Mouse (Mus musculus) kidney, postnatal 14 days (tissue): ENCODE measurements around the gene Vmn1r202.
"Not testable (repeated sequence)": the region's sequence is repeated elsewhere in the genome, so short reads cannot be mapped to it uniquely, and the experiment has no call there.

Experiments used
- DNase-seq: peaks from one replicate; pipeline ENCODE4 v3.0.0; 2022; ENCODE audit warnings: mixed read lengths

Gene Vmn1r202

DNA sequence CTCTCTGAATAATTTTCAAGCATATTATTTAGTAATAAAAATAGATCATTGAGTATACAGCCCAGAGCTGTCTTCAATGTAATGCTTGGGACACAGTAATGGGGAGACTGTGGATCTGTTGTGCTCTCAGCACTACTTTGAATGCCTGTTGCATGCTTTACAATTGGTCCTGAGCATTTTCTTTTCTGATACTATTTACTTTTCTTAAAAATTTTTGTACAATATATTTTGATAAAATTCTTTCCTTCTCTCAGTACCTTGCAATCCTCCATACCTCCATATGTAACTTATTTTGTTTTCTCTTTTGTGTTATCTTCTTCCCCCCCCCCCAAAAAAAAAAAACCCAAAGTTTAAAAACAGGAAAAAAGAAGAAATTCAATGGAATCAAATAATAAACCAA, at the start of gene Vmn1r202:
Vmn1r202 (minus strand) TSS at position 101 of the 400 bp plus-strand sequence.
- no peak for DNase-seq

DNA sequence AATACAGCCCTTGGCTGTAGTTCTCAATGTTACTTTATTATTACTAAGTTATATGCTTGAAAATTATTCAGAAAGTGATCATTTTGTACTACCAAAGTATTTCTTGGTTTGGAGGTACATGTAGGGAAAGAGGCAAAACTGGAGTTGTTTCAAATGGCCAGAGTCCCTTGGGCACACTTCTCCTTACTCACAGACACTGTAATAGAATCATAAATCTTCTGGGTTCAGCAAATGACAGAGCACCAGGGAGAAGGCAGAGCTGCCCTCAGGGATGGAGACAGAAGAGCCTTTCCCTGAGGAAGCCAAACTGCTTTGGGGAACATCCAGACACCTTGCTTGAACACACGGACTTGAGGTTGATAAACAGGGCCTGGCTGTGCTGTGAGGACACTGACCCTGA, 47.7 kb upstream of the Vmn1r202 start, which contains the start of gene Vmn1r204:
Vmn1r204 (plus strand) TSS at position 301 of the 400 bp plus-strand sequence.
- not testable (repeated sequence) for DNase-seq

DNA sequence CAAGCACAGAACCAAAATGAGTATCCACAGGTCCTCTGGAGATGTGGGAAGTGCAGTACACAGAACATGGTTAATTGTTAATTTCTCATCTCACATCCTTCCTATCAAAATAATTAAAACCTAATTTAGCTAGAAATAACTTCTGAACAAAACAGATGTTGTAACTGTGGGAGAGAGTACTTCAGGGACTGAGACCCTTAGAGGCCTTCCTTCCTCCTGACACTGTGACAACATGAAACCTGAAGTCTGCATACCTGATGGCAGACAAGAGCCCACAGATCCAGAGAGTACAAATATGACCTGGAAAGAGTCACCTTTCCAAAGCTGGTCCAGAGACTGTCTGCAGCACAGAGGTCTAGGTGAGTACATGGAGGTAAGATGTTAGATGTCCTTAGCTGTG, 12.6 kb upstream of the Vmn1r202 start, which contains the start of gene Vmn1r203:
Vmn1r203 (plus strand) TSS at position 301 of the 400 bp plus-strand sequence.
- no peak for DNase-seq

DNA sequence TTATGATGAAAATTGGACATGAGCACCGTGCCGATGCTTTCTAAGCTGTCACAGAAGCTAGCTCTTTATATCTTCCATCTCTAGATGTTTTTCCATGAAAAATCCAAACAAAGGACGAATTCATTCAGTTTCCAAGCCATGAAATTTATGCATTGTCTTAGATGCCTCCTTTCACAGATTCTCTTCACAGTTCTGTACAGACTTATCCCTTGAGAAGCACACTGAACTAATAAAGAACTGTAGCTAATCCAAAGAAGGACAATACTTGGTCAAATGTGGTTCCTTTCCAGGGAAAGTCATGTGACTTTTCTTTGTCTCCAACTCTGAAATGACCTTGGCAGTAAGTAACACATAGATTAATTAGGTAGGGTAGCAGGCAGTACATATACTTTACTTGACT, 2.8 kb downstream of the Vmn1r202 start:
- no peak for DNase-seq

DNA sequence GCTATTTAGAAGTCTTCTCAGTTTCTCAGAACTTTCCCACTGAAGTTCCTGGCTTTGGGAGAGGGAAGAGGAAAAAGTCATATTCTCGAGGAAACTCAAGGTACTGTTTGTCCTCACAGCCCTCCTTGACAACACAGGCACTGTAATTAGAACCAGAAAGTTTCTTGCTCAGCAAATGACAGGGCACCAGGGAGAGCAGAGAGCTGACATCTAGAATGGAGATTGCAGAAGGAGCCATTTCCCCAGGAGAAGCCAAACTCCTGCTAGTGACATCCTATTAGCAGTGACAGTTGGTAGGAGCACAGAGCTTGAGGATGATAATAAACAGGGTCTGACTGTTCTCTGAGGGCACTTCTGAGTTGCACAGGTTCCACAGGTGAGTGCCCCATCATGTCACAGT, 33.6 kb downstream of the Vmn1r202 start, which contains the start of gene Vmn1r201:
Vmn1r201 (plus strand) TSS at position 301 of the 400 bp plus-strand sequence.
- no peak for DNase-seq

DNA sequence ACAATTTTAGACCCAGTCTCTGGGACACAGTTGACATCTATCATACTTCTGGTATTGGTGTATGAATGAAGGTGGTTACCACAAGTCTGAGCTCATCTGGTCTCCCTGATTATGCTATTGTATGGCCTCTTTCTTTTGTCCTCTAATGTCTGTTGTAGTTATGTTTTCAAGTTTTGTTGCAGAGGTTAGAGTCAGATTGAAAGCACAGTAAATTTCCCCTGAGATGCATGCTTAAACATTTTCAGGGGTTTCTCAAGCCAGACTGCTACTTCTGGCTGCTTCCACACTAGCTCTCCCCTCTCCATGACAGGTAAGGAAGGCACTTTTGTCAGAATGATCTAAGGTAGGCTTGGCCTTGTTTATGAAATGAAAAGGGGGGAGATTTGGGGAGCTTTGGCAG, 50.0 kb downstream of the Vmn1r202 start:
- DNase-seq, result no peak
